Mouse (Mus musculus) midbrain, embryonic 11.5 days (tissue): ENCODE measurements around the gene Itprid2. TPM values are rescaled to one million over a fixed set of nuclear protein-coding genes. Genes with fewer than 3 reads are reported as not detected.
A peak's percentile ranks its signal among the peaks of the same experiment; 100 is the strongest.

Source experiments
- ATAC-seq: fragments of 200-750 bp; cut with Nextera tagmentation; 2 replicates; pipeline ENCODE4 v1.8.0; 2017; ENCODE audit warnings: moderate TSS enrichment, moderate library complexity; ENCODE audit not compliant: low FRiP score
- DNase-seq: peaks from one replicate; pipeline ENCODE4 v3.0.0; 2015; ENCODE audit warnings: low spot score; ENCODE audit errors: missing footprints
- H3K27ac ChIP-seq: fragments of 300-500 bp; sonication (generic); 2 replicates; pipeline ENCODE4 v1.5.1; 2014; ENCODE audit warnings: low read depth, low read length
- H3K27me3 ChIP-seq: fragments of 300-500 bp; sonication (generic); 2 replicates; pipeline ENCODE4 v1.6.1; 2014; ENCODE audit warnings: mild to moderate bottlenecking, low read length, moderate library complexity, mixed read lengths; ENCODE audit not compliant: control insufficient read depth, insufficient read depth
- H3K36me3 ChIP-seq: fragments of 300-500 bp; sonication (generic); 2 replicates; pipeline ENCODE4 v1.6.1; 2014; ENCODE audit warnings: mild to moderate bottlenecking, low read length, moderate library complexity, mixed read lengths; ENCODE audit not compliant: control insufficient read depth, insufficient read depth
- H3K4me1 ChIP-seq: fragments of 300-500 bp; sonication (generic); 2 replicates; pipeline ENCODE4 v1.6.1; 2014; ENCODE audit warnings: low read length; ENCODE audit not compliant: control insufficient read depth, insufficient read depth
- H3K4me2 ChIP-seq: fragments of 300-500 bp; sonication (generic); 2 replicates; pipeline ENCODE4 v1.6.1; 2014; ENCODE audit warnings: mild to moderate bottlenecking, moderate library complexity
- H3K4me3 ChIP-seq: fragments of 300-500 bp; sonication (generic); 2 replicates; pipeline ENCODE4 v1.5.1; 2014; ENCODE audit warnings: low read depth, low read length
- H3K9ac ChIP-seq: fragments of 300-500 bp; sonication (generic); 2 replicates; pipeline ENCODE4 v1.6.1; 2014; ENCODE audit warnings: low read length
- H3K9me3 ChIP-seq: fragments of 300-500 bp; sonication (generic); 2 replicates; pipeline ENCODE4 v1.6.1; 2016; ENCODE audit warnings: low read length; ENCODE audit not compliant: control insufficient read depth
- WGBS: fragments of 180-500 bp; shearing (Covaris S2); extraction: QIAGEN DNeasy Blood & Tissue Kit; methylation state at CpG from one replicate; pipeline ENCODE4 v1.1.7; 2014; 5-methylcytosine and 5-hydroxymethylcytosine counted together
- polyA plus RNA-seq: library from polyadenylated mRNA; unstranded; fragments of >200 nt; fragmentation: Nextera tagmentation; extraction: Ambion mirVana; gene quantifications from 2 replicates; pipeline ENCODE4 v1.2.1, GENCODE M21; 2014

Gene Itprid2
- polyA plus RNA-seq, 1 experiment from 2014 or later, result 6.1 TPM

DNA sequence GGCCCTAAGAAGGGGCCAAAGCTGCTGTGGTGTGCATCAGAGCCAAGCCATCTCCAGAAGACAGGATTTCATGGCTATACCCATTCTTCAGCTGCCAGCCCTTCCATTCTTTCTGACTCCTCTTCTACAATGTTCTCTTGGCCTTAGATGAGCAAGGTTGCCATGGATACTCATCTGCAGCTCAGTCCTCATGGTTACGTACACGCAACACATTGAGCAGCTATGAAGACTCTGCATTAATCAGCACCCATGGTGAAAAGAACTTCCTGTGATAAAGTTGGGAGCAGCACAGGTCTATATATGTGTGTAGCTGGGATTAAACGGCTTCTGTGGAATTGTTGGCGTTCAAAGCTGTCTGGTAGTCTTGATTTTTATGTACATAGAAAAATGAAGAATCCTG, 48.1 kb downstream of the Itprid2 start:
- ATAC-seq, result no peak
- Histone ChIP-seq H3K4me3 (no peak overlapping the region), H3K27me3 (no peaks in the 10 kb centered on the region), H3K36me3 (no peaks in the 10 kb centered on the region), H3K4me1 (no peaks in the 10 kb centered on the region), H3K4me2 (no peak overlapping the region), H3K27ac (no peak overlapping the region), H3K9me3 (no peaks in the 10 kb centered on the region), H3K9ac (no peak overlapping the region)
- WGBS, result 85% methylated on average over 4 of the region's 4 CpGs
- DNase-seq, result no peak

- Histone ChIP-seq H3K9me3 (no peaks in the 10 kb centered on the region), H3K27ac (no peak overlapping the region), H3K9ac (no peak overlapping the region), H3K36me3 (no peaks in the 10 kb centered on the region), H3K4me3 (no peak overlapping the region), H3K4me2 (no peak overlapping the region), H3K4me1 (no peaks in the 10 kb centered on the region), H3K27me3 (no peaks in the 10 kb centered on the region)
- no peak for DNase-seq
- ATAC-seq, result no peak
- WGBS, result 83% methylated on average over 3 of the region's 3 CpGs
Measured at GRCm38 (mm10) chr2:79690838-79691237, 55.7 kb downstream of the Itprid2 start.

DNA sequence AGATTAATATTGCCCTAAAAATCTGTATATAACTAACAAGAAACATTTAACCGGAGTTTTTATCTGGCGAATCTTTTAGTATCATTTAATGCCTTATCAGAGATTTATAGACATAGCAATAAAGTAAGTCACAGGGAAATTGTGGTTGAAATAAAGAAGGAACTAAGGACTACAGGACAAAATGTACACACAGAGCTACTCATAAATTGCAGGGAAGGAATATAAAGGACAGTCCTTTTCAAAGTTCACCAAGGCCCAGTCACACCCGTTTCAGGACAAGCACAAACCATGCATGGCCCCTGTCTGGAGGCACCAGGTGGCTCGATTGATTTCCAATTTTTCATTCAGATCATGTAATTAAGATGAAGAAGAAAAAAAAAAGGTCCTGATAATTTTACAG, 60.0 kb downstream of the Itprid2 start:
- H3K4me3 ChIP-seq, result no peak overlapping the region
- H3K9me3 ChIP-seq, result no peaks in the 10 kb centered on the region
- no peak overlapping the region for H3K4me2 ChIP-seq
- H3K9ac ChIP-seq, result no peak overlapping the region
- H3K27me3 ChIP-seq, result no peaks in the 10 kb centered on the region
- no peak overlapping the region for H3K27ac ChIP-seq
- no peaks in the 10 kb centered on the region for H3K36me3 ChIP-seq
- H3K4me1 ChIP-seq, result no peaks in the 10 kb centered on the region
- ATAC-seq, result no peak
- WGBS, result 91% methylated on average over 4 of the region's 4 CpGs
- DNase-seq, result no peak

DNA sequence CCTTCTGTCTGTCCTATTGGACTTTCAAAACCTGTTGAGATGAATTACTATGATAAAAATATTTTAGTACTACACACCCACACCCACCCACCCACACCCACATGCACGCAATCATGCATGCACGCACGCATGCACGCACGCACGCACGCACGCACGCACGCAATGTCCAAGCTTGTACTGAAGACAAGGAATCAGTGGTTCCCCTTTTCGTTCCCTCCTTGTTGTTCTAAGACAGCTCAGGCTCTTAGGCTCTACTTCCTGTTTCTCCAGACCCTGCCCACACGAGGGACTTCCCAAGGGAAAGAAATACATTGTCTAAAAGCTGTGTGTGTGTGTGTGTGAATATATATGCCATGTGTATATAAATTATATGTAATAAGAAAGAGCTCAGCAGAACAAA, 60.8 kb downstream of the Itprid2 start:
- 94% methylated on average over 12 of the region's 12 CpGs for WGBS
- Histone ChIP-seq H3K9ac (no peak overlapping the region), H3K4me3 (no peak overlapping the region), H3K4me2 (no peak overlapping the region), H3K36me3 (no peaks in the 10 kb centered on the region), H3K27me3 (no peaks in the 10 kb centered on the region), H3K27ac (no peak overlapping the region), H3K9me3 (no peaks in the 10 kb centered on the region), H3K4me1 (no peaks in the 10 kb centered on the region)
- DNase-seq, result no peak
- ATAC-seq, result no peak

GRCm38 (mm10) chr2:79696478-79697230, 61.5 kb downstream of the Itprid2 start:
- WGBS, result 88% methylated on average over 10 of the region's 10 CpGs
- H3K4me1 ChIP-seq, result no peaks in the 10 kb centered on the region
- no peak overlapping the region for H3K9ac ChIP-seq
- H3K27me3 ChIP-seq, result no peaks in the 10 kb centered on the region
- H3K4me3 ChIP-seq, result no peak overlapping the region
- H3K36me3 ChIP-seq, result no peaks in the 10 kb centered on the region
- no peak overlapping the region for H3K4me2 ChIP-seq
- ATAC-seq (no peak), DNase-seq (peak; percentile 44)
- no peaks in the 10 kb centered on the region for H3K9me3 ChIP-seq
- H3K27ac ChIP-seq, result no peak overlapping the region

GRCm38 (mm10) chr2:79698166-79698565, 63.0 kb downstream of the Itprid2 start:
- no peak overlapping the region for H3K27ac ChIP-seq
- no peak overlapping the region for H3K4me2 ChIP-seq
- H3K9ac ChIP-seq, result no peak overlapping the region
- H3K4me3 ChIP-seq, result no peak overlapping the region
- WGBS, result 83% methylated on average over 2 of the region's 2 CpGs
- H3K9me3 ChIP-seq, result no peaks in the 10 kb centered on the region
- H3K27me3 ChIP-seq, result no peaks in the 10 kb centered on the region
- H3K36me3 ChIP-seq, result no peaks in the 10 kb centered on the region
- DNase-seq (peak; percentile 28), ATAC-seq (no peak)
- no peaks in the 10 kb centered on the region for H3K4me1 ChIP-seq

DNA sequence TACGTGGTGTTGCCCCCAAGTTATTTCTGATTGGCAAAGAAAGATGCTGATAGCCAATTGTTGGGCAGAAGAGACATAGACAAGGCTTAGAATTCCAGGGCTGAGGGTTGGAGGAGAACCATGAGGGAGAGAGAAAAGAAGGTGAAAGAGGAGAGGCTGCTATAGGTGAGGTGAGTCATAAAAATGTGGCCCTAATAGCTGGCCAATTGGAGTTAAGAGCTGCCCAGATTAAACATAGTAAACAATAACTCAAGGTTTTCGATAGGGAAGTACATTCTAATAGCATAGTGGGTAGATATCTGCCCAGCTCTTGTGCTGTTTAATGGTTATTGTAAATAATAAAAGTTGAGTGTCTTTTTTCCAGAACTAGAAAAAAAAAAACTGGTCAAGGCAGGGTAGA, 69.6 kb downstream of the Itprid2 start:
- H3K27ac ChIP-seq, result no peak overlapping the region
- H3K36me3 ChIP-seq, result no peaks in the 10 kb centered on the region
- H3K27me3 ChIP-seq, result no peaks in the 10 kb centered on the region
- DNase-seq (no peak), ATAC-seq (no peak)
- no peaks in the 10 kb centered on the region for H3K4me1 ChIP-seq
- no peak overlapping the region for H3K9ac ChIP-seq
- no peaks in the 10 kb centered on the region for H3K9me3 ChIP-seq
- 85% methylated on average over 2 of the region's 2 CpGs for WGBS
- no peak overlapping the region for H3K4me2 ChIP-seq
- no peak overlapping the region for H3K4me3 ChIP-seq

DNA sequence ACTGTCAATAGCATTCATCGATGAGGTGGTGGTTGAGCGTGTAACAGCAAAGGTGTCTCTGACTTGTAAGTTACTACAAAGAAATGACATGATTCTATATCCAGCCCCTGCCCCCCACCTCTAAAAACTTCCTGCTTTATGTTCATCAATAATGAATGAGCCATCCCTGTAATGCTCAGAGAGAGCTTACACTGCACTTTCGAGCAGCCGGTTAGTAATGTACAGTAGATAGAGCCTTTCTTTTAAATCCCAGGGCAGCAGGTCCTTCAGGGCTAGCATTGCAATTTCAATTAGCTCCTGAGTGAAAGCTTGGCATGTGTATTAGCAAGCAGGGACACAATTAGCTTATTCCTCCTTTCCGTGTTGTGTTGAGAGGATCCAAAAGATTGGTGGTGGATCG, 72.4 kb downstream of the Itprid2 start, which contains the start of gene Ppp1r1c:
Gene Ppp1r1c, plus strand, starts transcription at position 206 of the 400 bp plus-strand sequence.
- Histone ChIP-seq H3K4me1 (no peaks in the 10 kb centered on the region), H3K9me3 (no peaks in the 10 kb centered on the region), H3K9ac (no peak within 1 kb of the TSS), H3K4me3 (no peak within 1 kb of the TSS), H3K27me3 (no peaks in the 10 kb centered on the region), H3K4me2 (no peak within 1 kb of the TSS), H3K36me3 (no peaks in the 10 kb centered on the region), H3K27ac (no peak within 1 kb of the TSS)
- peak; percentile 38; the same call in 1 of the 2 replicates for ATAC-seq
- no peak for DNase-seq
- WGBS, result 88% methylated on average over 6 of the region's 6 CpGs

- no peaks in the 10 kb centered on the region for H3K9me3 ChIP-seq
- H3K9ac ChIP-seq, result no peak overlapping the region
- no peaks in the 10 kb centered on the region for H3K36me3 ChIP-seq
- H3K4me1 ChIP-seq, result no peaks in the 10 kb centered on the region
- WGBS, result 84% methylated on average over 3 of the region's 3 CpGs
- no peaks in the 10 kb centered on the region for H3K27me3 ChIP-seq
- H3K4me3 ChIP-seq, result no peak overlapping the region
- no peak for ATAC-seq
- no peak overlapping the region for H3K27ac ChIP-seq
- DNase-seq, result no peak
- no peak overlapping the region for H3K4me2 ChIP-seq
Measured at GRCm38 (mm10) chr2:79713662-79714091, 78.5 kb downstream of the Itprid2 start.
